Mouse (Mus musculus): Measurements from ENCODE around the gene Trp53bp2. TPM values are rescaled to one million over a fixed set of nuclear protein-coding genes. Genes with fewer than 3 reads are reported as not detected.

The Trp53bp2 gene
- 2.7 and 4.3 TPM in 2 replicates for polyA plus RNA-seq (2015; fragmentation: Nextera tagmentation; extraction: Ambion mirVana)

DNA sequence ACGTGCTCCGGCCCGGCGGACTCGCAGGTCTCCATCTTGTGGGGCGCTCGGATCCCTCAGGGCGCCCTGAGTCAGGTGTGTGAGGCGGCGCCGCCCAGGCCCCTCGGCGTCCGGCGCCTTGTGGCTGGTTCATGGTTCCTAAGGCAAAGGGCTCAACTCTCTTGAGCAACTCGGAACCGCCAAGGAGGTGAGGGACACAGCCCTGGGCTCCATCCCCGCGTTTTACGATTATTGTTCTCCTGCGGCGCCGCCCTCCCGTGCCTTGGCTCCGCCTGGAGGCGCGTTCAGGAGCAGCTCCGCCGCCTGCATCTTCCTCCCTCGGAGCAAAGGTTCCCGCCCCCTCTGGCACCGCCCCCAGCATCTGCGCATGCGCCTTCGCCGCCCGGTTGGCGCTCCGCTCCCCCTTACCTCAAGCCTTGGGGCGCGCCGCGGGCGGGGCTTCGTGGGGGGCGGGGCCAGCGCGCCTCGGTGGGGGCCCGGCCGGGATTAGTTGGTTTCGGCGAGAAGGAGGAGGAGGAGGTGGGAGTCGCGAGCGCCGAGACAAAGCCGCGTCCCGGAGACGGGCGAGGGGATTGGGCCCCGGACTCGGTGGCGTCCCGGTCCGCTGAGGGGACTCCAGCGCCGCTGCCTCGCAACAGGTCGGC is at the start of gene Trp53bp2:
Trp53bp2 (plus strand) TSS at position 489 of the 644 bp plus-strand sequence.

Other genes with a start within 250 kb of the Trp53bp2 start
- gene Vmn1r1, start 244.7 kb upstream of the Trp53bp2 start, polyA plus RNA-seq (2015; fragmentation: Nextera tagmentation; extraction: Ambion mirVana): not detected in 2 replicates
- 93.1 and 106 TPM in 2 replicates for gene Degs1, start 126.4 kb upstream of the Trp53bp2 start, polyA plus RNA-seq (2015; fragmentation: Nextera tagmentation; extraction: Ambion mirVana)
- 6.6 and 6.9 TPM in 2 replicates for gene Fbxo28, start 67.5 kb upstream of the Trp53bp2 start, polyA plus RNA-seq (2015; fragmentation: Nextera tagmentation; extraction: Ambion mirVana)
- gene Capn2, start 108.4 kb downstream of the Trp53bp2 start, polyA plus RNA-seq (2015; fragmentation: Nextera tagmentation; extraction: Ambion mirVana): 20.2 and 24.7 TPM in 2 replicates
- not detected in 2 replicates for gene Capn8, start 155.8 kb downstream of the Trp53bp2 start, polyA plus RNA-seq (2015; fragmentation: Nextera tagmentation; extraction: Ambion mirVana)